Mouse (Mus musculus) limb, embryonic 14.5 days (tissue): ENCODE data around the gene Hnrnpf. TPM values are rescaled to one million over a fixed set of nuclear protein-coding genes. Genes with fewer than 3 reads are reported as not detected.
A peak's percentile ranks its signal among the peaks of the same experiment; 100 is the strongest.

ENCODE experiments used
- ATAC-seq: fragments of 200-750 bp; cut with Nextera tagmentation; 2 replicates; pipeline ENCODE4 v1.8.0; 2017; ENCODE audit warnings: low read depth, moderate number of reproducible peaks, moderate TSS enrichment; ENCODE audit not compliant: low FRiP score
- DNase-seq: peaks from one replicate; pipeline ENCODE4 v3.0.0-alpha.2; 2015; ENCODE audit warnings: low spot score
- H3K27ac ChIP-seq: fragments of 300-500 bp; sonication (generic); replicated peaks from 2 replicates; pipeline ENCODE4 v1.5.1; 2014; ENCODE audit warnings: low read depth, mild to moderate bottlenecking, low read length, moderate library complexity, mixed read lengths
- H3K27me3 ChIP-seq: fragments of 300-500 bp; sonication (generic); 2 replicates; pipeline ENCODE4 v1.6.1; 2014; ENCODE audit warnings: low read length, mixed read lengths; ENCODE audit not compliant: control insufficient read depth, insufficient read depth
- H3K36me3 ChIP-seq: fragments of 300-500 bp; sonication (generic); 2 replicates; pipeline ENCODE4 v1.6.1; 2014; ENCODE audit warnings: mild to moderate bottlenecking, low read length, moderate library complexity, mixed read lengths; ENCODE audit not compliant: control insufficient read depth, insufficient read depth
- H3K4me1 ChIP-seq: fragments of 300-500 bp; sonication (generic); 2 replicates; pipeline ENCODE4 v1.6.1; 2014; ENCODE audit warnings: antibody characterized with exemption, low read length, mixed read lengths; ENCODE audit not compliant: control insufficient read depth, insufficient read depth
- H3K4me2 ChIP-seq: fragments of 300-500 bp; sonication (generic); replicated peaks from 2 replicates; pipeline ENCODE4 v1.6.1; 2014; ENCODE audit warnings: low read depth, mild to moderate bottlenecking, low read length, moderate library complexity; ENCODE audit not compliant: severe bottlenecking
- H3K4me3 ChIP-seq: fragments of 300-500 bp; sonication (generic); replicated peaks from 2 replicates; pipeline ENCODE4 v1.5.1; 2014; ENCODE audit warnings: low read length
- H3K9ac ChIP-seq: fragments of 300-500 bp; sonication (generic); 2 replicates; pipeline ENCODE4 v1.6.1; 2014; ENCODE audit warnings: mild to moderate bottlenecking, low read depth, low read length, moderate library complexity; ENCODE audit not compliant: severe bottlenecking
- H3K9me3 ChIP-seq: fragments of 300-500 bp; sonication (generic); 2 replicates; pipeline ENCODE4 v1.6.1; 2016; ENCODE audit warnings: low read length; ENCODE audit not compliant: control insufficient read depth
- POLR2A ChIP-seq: fragments of 200-500 bp; IDR thresholded peaks from 2 replicates; pipeline ENCODE4 v1.8.0; 2012; ENCODE audit warnings: inconsistent platforms, mild to moderate bottlenecking, moderate library complexity, borderline replicate concordance; ENCODE audit not compliant: insufficient read depth, insufficient read length; ENCODE audit errors: extremely low read depth
- WGBS: fragments of 180-500 bp; shearing (Covaris S2); extraction: QIAGEN DNeasy Blood & Tissue Kit; methylation state at CpG from one replicate; pipeline ENCODE4 v1.1.7; 2014; 5-methylcytosine and 5-hydroxymethylcytosine counted together
- microRNA-seq: library from miRNA; unstranded; fragments of <30 nt; microRNA quantifications from one replicate; pipeline ENCODE4, GENCODE M21; 2016
- polyA plus RNA-seq, 2 experiments: library from polyadenylated mRNA; depleted of rRNA in 1 of 2; stranded (reverse) in 1 of 2; unstranded in 1 of 2; fragments of >200 nt; fragmentation: Nextera tagmentation in 1 of 2; extraction: Ambion mirVana in 1 of 2; gene quantifications; 2 replicates each; pipeline versions ENCODE4 v1.2.1 to v1.2.3; 2012 to 2014

Gene Hnrnpf
- polyA plus RNA-seq, 2 experiments = 486 to 609 TPM

DNA sequence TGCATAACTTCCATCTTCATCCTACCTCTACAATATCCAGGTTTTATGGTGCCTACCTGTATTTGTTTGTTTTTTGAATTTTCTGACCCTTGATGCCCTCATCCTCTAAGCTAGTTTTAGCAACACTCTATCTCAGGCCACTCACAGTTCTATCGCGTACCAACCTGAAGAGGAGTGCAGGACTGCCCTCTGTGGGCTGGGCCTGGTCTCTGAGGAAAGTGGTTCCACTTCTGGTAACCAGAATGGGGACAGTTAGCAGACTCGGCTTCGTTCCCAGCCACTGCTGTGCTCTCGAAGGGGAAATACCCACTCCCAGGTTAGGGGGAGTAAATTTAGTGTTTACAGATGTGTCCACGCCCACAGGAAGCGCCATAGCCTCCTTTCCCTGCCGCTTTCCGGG lies 66.6 kb downstream of the Hnrnpf start:
- ATAC-seq (no peak), DNase-seq (peak; percentile 9)
- H3K9me3 ChIP-seq = no peaks in the 10 kb centered on the region
- no peaks in the 10 kb centered on the region for H3K4me1 ChIP-seq
- no peak for TF ChIP-seq POLR2A
- H3K4me2 ChIP-seq = no peak overlapping the region
- H3K27me3 ChIP-seq = no peaks in the 10 kb centered on the region
- H3K4me3 ChIP-seq = no peak overlapping the region
- WGBS = 27% methylated on average over 9 of the region's 9 CpGs
- H3K27ac ChIP-seq = no peak overlapping the region
- no peaks in the 10 kb centered on the region for H3K36me3 ChIP-seq
- no peak overlapping the region; the same call in 1 of the 2 replicates for H3K9ac ChIP-seq

Small RNA genes within 50 kb of the gene (microRNA-seq; reads per million reads assigned to microRNA genes)
- gene Gm25535 = not detected

Other genes starting within 250 kb of the Hnrnpf start
- gene Zfp637, start 59.1 kb upstream of the Hnrnpf start, polyA plus RNA-seq (2012; rRNA removed) = 67.2 and 85.1 TPM in 2 replicates
- 148 and 172 TPM in 2 replicates for gene Zfp637, start 59.1 kb upstream of the Hnrnpf start, polyA plus RNA-seq (2014; fragmentation: Nextera tagmentation; extraction: Ambion mirVana)
- gene Zfp239, start 38.2 kb upstream of the Hnrnpf start, polyA plus RNA-seq (2012; rRNA removed) = 7.4 and 8.6 TPM in 2 replicates
- gene Zfp239, start 38.2 kb upstream of the Hnrnpf start, polyA plus RNA-seq (2014; fragmentation: Nextera tagmentation; extraction: Ambion mirVana) = 9.7 and 11.8 TPM in 2 replicates
- not detected in 2 replicates for gene Fxyd4, start 37.4 kb downstream of the Hnrnpf start, polyA plus RNA-seq (2012; rRNA removed)
- gene Fxyd4, start 37.4 kb downstream of the Hnrnpf start, polyA plus RNA-seq (2014; fragmentation: Nextera tagmentation; extraction: Ambion mirVana) = 1.4 and 2.5 TPM in 2 replicates
- gene Rasgef1a, start 111.1 kb downstream of the Hnrnpf start, polyA plus RNA-seq (2012; rRNA removed) = 0.15 and 0.28 TPM in 2 replicates
- gene Rasgef1a, start 111.1 kb downstream of the Hnrnpf start, polyA plus RNA-seq (2014; fragmentation: Nextera tagmentation; extraction: Ambion mirVana) = not detected in 2 replicates
- gene Csgalnact2, start 238.8 kb downstream of the Hnrnpf start, polyA plus RNA-seq (2012; rRNA removed) = 10.4 and 11.6 TPM in 2 replicates
- 20.3 and 20.8 TPM in 2 replicates for gene Csgalnact2, start 238.8 kb downstream of the Hnrnpf start, polyA plus RNA-seq (2014; fragmentation: Nextera tagmentation; extraction: Ambion mirVana)